Mouse (Mus musculus): ENCODE data around the gene Rtkn.

DNA sequence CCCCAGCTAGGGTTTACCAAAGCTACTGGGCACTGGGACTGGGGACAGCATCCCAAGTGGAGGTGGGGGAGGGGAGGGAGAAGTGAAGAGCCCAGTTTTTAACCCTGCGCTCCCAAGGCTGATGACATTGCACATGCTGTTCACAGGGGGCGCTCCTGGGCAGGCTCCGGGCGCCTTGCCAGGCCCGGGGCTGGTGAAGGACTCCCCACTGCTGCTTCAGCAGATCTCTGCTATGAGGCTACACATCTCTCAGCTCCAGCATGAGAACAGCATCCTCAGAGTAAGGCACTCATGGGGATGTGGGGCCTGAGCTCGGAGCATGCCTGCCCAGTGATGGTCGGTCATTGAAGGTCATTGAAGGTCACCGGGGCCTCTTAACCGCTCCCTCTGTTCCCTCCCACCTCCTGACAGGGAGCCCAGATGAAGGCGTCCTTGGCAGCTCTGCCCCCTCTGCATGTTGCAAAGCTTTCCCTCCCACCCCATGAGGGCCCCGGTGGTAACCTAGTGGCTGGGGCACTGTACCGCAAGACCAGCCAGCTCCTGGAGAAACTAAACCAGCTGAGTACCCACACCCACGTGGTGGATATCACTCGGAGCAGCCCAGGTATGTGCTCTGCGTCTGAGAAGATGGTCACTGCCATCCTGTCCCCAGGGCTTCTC, 62.2 kb downstream of the Rtkn start:
- TF ChIP-seq CTCF (IDR thresholded peaks at IDR 0.05; ENCODE audit: low read depth, low read length) (no peak), POLR2A (IDR thresholded peaks at IDR 0.05; ENCODE audit: extremely low read depth, insufficient read depth, low read length) (no peak)

All from liver, adult 2 months (tissue).